Mouse (Mus musculus) neural tube, embryonic 15.5 days (tissue): ENCODE results near the gene Foxr1. TPM values are rescaled to one million over a fixed set of nuclear protein-coding genes. Genes with fewer than 3 reads are reported as not detected.

Experiments used
- ATAC-seq: fragments of 200-750 bp; cut with Nextera tagmentation; 2 replicates; pipeline ENCODE4 v1.8.0; 2017; ENCODE audit warnings: mild to moderate bottlenecking, moderate TSS enrichment, moderate library complexity; ENCODE audit not compliant: low FRiP score
- H3K27ac ChIP-seq: fragments of 300-500 bp; sonication (generic); replicated peaks from 2 replicates; pipeline ENCODE4 v1.5.1; 2015; ENCODE audit warnings: mild to moderate bottlenecking, inconsistent platforms
- H3K27me3 ChIP-seq: fragments of 300-500 bp; sonication (generic); replicated peaks from 2 replicates; pipeline ENCODE4 v1.6.1; 2015; ENCODE audit warnings: inconsistent platforms
- H3K36me3 ChIP-seq: fragments of 300-500 bp; sonication (generic); 2 replicates; pipeline ENCODE4 v1.6.1; 2015; ENCODE audit warnings: inconsistent platforms
- H3K4me1 ChIP-seq: fragments of 300-500 bp; sonication (generic); 2 replicates; pipeline ENCODE4 v1.6.1; 2015; ENCODE audit warnings: inconsistent platforms
- H3K4me2 ChIP-seq: fragments of 300-500 bp; sonication (generic); 2 replicates; pipeline ENCODE4 v1.6.1; 2015; ENCODE audit warnings: inconsistent platforms, mild to moderate bottlenecking, moderate library complexity
- H3K4me3 ChIP-seq: fragments of 300-500 bp; sonication (generic); replicated peaks from 2 replicates; pipeline ENCODE4 v1.5.1; 2015; ENCODE audit warnings: mild to moderate bottlenecking, inconsistent platforms
- H3K9ac ChIP-seq: fragments of 300-500 bp; sonication (generic); replicated peaks from 2 replicates; pipeline ENCODE4 v1.6.1; 2015; ENCODE audit warnings: mild to moderate bottlenecking, inconsistent platforms
- H3K9me3 ChIP-seq: fragments of 300-500 bp; sonication (generic); replicated peaks from 2 replicates; pipeline ENCODE4 v1.6.1; 2016; ENCODE audit warnings: inconsistent platforms
- WGBS: fragments of 180-500 bp; shearing (Covaris S2); methylation state at CpG from one replicate; pipeline ENCODE4 v1.1.7; 2015; ENCODE audit warnings: mixed read lengths; 5-methylcytosine and 5-hydroxymethylcytosine counted together
- polyA plus RNA-seq: library from polyadenylated mRNA; unstranded; fragments of >200 nt; fragmentation: Nextera tagmentation; extraction: Ambion mirVana; gene quantifications from 2 replicates; pipeline ENCODE4 v1.2.1, GENCODE M21; 2015

Foxr1 gene
- polyA plus RNA-seq, 1 experiment from 2014 or later = not detected

DNA sequence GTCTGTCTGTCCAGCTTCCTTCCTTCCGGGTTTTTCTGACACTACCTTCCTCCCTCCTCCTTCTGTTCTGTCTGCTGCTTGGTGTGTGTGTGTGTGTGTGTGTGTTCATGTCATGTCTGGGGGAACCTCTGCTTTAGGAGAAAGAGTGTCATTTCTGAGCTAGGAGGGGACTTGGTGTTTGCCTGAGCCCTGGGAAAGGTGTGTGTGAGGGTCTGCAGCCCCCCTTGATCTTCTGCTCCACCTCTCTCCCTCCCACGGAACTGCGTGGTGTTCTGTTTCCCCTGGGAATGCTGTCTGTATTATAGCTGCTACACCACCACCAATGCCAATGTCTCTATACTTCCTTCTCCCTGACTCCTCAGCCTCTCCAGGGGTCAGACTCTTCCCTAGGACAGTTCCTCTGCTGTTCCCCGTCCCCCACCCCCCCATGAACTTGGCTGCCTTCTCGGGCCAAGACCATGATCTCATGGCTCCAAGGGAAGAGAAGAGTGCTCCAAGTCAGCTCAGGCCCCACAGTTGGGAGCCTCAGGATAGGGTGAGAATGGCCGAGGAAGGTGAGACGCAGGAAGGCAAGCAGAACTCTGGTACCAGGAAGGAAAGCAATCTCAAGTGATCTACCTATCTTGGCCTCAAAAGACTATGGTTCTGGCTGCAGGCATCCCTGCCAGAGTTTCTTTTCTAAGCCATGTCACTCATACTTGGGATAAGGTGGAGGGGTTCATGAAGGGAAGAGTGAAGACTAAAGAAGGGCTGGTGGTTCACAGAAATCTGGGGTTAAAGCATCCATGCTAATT lies 43.6 kb upstream of the Foxr1 start:
- Histone ChIP-seq H3K4me2 (peak overlapping the region; percentile 98), H3K36me3 (no peaks in the 10 kb centered on the region), H3K27ac (peak overlapping the region; percentile 23), H3K4me1 (peaks cover 80% of the 10 kb centered on the region), H3K9me3 (no peaks in the 10 kb centered on the region), H3K9ac (peak overlapping the region; percentile 83), H3K4me3 (peak overlapping the region; percentile 72), H3K27me3 (no peaks in the 10 kb centered on the region)
- WGBS = 35% methylated on average over 7 of the region's 7 CpGs
- ATAC-seq = no peak

DNA sequence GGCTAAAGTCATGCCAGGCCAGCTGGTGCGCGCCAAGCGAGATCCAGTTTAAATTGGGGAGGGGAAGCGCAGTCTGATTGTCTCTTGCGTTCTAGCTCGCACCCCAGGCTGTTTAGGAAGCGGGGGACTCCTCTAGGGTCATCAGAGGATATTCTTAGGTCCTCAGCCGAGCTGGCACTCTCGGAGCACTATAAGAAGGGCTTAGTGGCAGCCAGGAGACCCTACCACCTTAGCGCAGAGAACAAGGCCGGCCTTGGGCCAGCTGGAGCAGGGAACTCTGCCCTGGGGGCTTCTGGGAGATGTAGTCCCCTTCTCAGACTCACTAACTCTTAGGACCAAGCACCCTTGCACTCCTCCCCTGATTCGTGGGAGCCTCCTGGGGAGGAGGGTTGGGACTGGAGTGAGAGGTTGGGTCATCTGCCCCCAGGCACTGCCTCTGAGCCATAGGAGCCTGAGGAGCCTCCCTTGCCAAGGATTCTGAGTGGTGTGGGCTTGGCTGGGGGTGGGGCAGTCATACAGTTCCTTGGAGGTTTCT lies 42.6 kb upstream of the Foxr1 start:
- peak; percentile 9; the same call in 1 of the 2 replicates for ATAC-seq
- no peaks in the 10 kb centered on the region for H3K9me3 ChIP-seq
- H3K27me3 ChIP-seq = no peaks in the 10 kb centered on the region
- H3K9ac ChIP-seq = peak overlapping the region; percentile 83
- 1% methylated on average over 12 of the region's 12 CpGs for WGBS
- peak overlapping the region; percentile 97 for H3K27ac ChIP-seq
- H3K4me1 ChIP-seq = peaks cover 71% of the 10 kb centered on the region
- peak overlapping the region; percentile 72 for H3K4me3 ChIP-seq
- H3K36me3 ChIP-seq = no peaks in the 10 kb centered on the region
- peak overlapping the region; percentile 98 for H3K4me2 ChIP-seq

DNA sequence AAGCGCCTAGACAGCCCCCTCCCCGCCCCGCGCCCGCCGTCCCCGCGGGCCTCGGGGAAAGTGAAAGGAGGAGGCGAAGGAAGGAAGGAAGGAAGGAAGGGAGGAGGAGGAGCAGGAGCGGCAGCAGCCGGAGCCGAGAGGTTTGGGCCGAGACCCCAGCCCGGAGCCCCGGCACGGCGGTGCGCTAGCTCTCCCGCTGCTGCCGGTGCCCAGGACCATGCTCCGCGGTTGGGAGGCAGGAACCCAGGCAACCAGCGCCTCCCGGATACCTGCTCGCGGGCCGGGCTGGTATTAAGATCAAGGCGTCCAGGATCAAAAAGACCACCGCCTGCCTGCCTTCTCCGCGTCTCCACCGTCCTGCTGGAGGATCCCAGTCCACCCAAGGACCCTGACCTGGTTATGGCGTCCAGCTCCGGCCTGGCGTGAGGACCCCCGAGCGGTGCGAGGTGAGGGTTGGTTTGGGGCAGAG lies 42.1 kb upstream of the Foxr1 start:
- under 1% methylated on average over 38 of the region's 39 CpGs for WGBS
- peak overlapping the region; percentile 72 for H3K4me3 ChIP-seq
- H3K4me1 ChIP-seq = peaks cover 68% of the 10 kb centered on the region
- peak overlapping the region; percentile 98 for H3K4me2 ChIP-seq
- H3K9me3 ChIP-seq = no peaks in the 10 kb centered on the region
- peak overlapping the region; percentile 97 for H3K27ac ChIP-seq
- H3K9ac ChIP-seq = peak overlapping the region; percentile 83
- no peaks in the 10 kb centered on the region for H3K27me3 ChIP-seq
- no peaks in the 10 kb centered on the region for H3K36me3 ChIP-seq
- ATAC-seq = no peak

DNA sequence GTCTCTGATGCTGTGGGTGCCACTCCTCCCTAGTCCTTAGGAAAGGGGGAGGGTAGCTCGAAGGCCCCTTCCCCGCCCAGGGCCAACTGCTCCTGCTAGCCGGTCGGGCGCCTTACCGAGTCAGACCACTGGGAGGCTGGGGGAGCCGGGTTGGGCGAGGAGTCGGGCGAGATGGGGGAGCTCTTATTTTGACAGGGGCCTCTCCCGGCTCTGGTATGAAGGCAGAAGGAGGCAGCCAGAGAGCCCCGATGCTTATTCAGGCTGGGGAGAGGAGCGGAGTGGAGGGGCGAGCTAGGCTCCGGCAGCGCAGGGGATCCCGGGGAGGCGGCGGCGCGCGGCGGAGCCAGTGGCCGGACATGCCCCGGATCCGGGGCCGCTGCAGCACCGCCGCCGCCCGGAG lies 41.6 kb upstream of the Foxr1 start, which contains the start of gene Bcl9l:
Gene Bcl9l, plus strand, starts transcription at position 274 of the 400 bp plus-strand sequence.
- Histone ChIP-seq H3K4me3 (peak within 1 kb of the TSS; percentile 72), H3K27me3 (no peaks in the 10 kb centered on the region), H3K4me1 (peaks cover 68% of the 10 kb centered on the region), H3K36me3 (no peaks in the 10 kb centered on the region), H3K9me3 (no peaks in the 10 kb centered on the region), H3K4me2 (peak within 1 kb of the TSS; percentile 98), H3K27ac (peak within 1 kb of the TSS; percentile 97), H3K9ac (peak within 1 kb of the TSS; percentile 83)
- WGBS = 0% methylated on average over 31 of the region's 31 CpGs
- ATAC-seq = peak; percentile 46

DNA sequence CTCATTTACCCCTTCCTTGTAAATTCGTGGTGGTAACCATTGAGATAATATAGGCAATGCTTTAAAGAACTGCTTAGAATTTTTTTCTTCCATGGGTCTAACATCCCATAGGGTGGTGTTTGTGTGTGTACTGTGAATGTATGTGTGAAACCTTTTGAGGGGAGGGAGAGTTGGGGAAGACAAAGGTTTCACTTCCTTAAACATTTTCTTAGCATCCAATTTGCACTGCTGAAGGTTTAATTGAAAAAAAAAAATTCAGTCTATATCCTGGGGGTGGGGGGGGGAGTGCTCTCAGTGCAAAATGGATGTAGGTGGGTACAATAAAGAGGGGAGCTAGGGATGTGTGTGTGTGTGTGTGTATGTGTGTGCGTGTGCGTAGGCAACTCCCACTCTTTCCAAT lies 41.2 kb upstream of the Foxr1 start:
- H3K4me3 ChIP-seq = peak overlapping the region; percentile 72

DNA sequence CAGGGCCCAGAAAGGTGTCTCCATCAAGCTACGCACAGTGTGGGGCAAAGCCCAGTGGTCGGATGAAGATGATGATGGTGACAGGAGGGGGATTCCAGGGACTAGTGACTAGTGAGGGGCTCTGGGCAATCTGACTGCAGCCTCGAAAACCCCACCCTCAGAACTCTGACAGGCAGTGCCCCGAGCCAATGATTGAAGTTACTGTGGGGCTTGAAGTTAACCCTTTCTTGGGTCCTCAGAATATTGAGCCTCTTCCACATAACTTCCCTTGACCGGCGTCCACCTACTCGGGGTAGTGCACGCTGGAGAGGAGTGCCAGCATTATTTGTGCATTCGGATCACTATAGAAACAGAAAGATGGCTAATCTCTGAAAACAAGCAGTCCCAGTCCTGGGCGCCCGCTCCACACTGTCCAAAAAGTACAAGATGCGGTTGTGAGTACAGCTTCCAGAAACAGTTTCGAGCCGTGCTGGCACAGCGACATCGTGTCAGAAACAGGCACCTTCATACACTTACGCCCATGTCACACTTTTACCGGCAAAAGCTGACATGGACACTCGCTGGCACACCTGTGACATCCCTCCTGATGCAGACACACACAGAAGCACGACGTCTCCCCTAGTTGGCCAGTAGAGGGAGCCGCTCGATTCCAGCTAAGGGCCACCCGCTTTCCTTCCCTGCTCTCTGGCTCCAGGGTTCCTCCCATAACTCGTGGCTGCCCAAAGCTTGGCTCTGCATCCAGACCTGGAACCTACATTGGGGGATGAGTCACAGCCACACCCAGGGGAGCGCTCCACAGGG lies 38.9 kb upstream of the Foxr1 start:
- H3K4me2 ChIP-seq = peak overlapping the region; percentile 95
- under 1% methylated on average over 26 of the region's 26 CpGs for WGBS
- H3K9me3 ChIP-seq = no peaks in the 10 kb centered on the region

More for the DNA sequence above, 41.2 kb upstream of the Foxr1 start:
- Histone ChIP-seq H3K27ac (peak overlapping the region; percentile 97), H3K9me3 (no peaks in the 10 kb centered on the region), H3K27me3 (no peaks in the 10 kb centered on the region), H3K9ac (peak overlapping the region; percentile 83), H3K36me3 (no peaks in the 10 kb centered on the region), H3K4me1 (peaks cover 68% of the 10 kb centered on the region), H3K4me2 (peak overlapping the region; percentile 98)
- no peak for ATAC-seq
- 9% methylated on average over 3 of the region's 3 CpGs for WGBS

DNA sequence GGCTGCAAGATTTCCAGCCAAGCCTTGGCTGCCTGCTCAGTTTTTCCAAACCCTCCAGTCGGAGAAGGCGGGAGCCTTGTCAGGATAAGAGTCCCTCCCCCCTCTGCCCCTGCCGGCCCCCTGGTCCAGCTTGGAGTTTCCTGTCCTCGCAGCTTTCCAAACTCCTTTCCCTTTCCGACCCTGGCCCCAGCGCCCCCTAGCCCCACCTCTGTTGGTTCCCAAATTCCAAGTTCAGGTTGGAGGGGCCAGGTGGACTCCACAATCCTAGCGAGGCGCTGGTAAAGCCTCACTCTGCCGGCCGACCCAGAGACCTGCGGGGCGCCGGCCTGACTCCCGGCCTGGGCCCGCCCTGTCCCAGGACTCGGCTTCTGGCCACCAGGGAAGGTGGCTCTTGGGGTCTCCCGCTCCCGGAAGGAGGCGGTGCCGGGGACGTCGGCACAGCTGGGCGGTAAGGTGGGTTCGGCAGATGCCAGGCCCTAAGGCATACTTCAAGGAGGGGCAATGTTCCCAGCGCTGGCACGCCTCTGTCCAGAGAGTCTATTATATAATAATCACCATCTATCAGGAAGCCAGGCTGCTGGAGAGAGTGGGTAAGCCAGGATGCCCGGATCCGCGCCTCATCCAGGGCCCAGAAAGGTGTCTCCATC lies 38.1 kb upstream of the Foxr1 start:
- Histone ChIP-seq H3K9me3 (no peaks in the 10 kb centered on the region), H3K27ac (peak overlapping the region; percentile 98), H3K9ac (peak overlapping the region; percentile 89), H3K4me2 (peak overlapping the region; percentile 95), H3K4me3 (peak overlapping the region; percentile 85), H3K27me3 (no peaks in the 10 kb centered on the region), H3K4me1 (peaks cover 39% of the 10 kb centered on the region), H3K36me3 (no peaks in the 10 kb centered on the region)
- WGBS = under 1% methylated on average over 29 of the region's 29 CpGs
- ATAC-seq = peak; percentile 64

More for the DNA sequence above, 38.9 kb upstream of the Foxr1 start:
- Histone ChIP-seq H3K36me3 (no peaks in the 10 kb centered on the region), H3K27ac (peak overlapping the region; percentile 98), H3K4me1 (peaks cover 46% of the 10 kb centered on the region), H3K9ac (peak overlapping the region; percentile 89), H3K4me3 (peak overlapping the region; percentile 85), H3K27me3 (no peaks in the 10 kb centered on the region)
- ATAC-seq = peak; percentile 71

DNA sequence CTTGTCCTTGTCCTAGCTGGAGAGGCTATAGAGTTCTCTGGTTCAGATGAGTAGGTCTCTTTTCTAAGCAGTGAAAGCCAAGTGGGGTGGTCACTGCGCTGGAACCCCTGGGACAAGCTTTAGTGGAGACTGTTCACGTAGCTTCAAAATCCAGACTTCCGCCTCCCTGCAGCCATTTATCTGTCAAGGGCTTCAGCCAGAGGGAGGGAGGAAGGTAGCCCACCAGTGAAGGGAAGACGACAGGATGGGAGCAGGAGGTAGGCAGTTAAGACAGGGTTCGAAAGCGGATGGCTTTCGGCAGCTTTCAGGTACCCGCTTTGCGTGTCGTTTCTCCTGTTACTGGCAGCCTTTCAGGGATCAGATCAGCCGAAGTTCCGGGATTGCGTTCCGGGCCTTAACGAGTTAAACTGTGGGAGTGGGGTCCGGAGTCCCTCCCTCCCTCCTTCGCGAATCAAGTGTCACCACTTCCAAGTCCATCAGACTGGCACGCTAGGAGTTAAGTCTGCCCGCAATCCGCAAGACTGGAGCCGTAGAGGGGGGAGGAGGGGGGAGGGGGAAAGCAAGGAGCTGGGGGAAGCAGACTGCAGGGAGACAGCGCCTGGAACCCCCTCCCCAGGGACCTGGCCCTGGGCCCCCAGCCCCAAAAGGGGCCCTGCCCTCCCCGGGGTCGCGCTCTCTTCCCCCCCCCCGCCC lies 37.4 kb upstream of the Foxr1 start:
- H3K36me3 ChIP-seq = no peaks in the 10 kb centered on the region
- peak overlapping the region; percentile 95 for H3K4me2 ChIP-seq
- H3K27ac ChIP-seq = peak overlapping the region; percentile 98
- peaks cover 34% of the 10 kb centered on the region for H3K4me1 ChIP-seq
- H3K9ac ChIP-seq = peak overlapping the region; percentile 89
- under 1% methylated on average over 24 of the region's 27 CpGs for WGBS
- peak; percentile 66 for ATAC-seq
- no peaks in the 10 kb centered on the region for H3K9me3 ChIP-seq
- H3K4me3 ChIP-seq = peak overlapping the region; percentile 85
- H3K27me3 ChIP-seq = no peaks in the 10 kb centered on the region

DNA sequence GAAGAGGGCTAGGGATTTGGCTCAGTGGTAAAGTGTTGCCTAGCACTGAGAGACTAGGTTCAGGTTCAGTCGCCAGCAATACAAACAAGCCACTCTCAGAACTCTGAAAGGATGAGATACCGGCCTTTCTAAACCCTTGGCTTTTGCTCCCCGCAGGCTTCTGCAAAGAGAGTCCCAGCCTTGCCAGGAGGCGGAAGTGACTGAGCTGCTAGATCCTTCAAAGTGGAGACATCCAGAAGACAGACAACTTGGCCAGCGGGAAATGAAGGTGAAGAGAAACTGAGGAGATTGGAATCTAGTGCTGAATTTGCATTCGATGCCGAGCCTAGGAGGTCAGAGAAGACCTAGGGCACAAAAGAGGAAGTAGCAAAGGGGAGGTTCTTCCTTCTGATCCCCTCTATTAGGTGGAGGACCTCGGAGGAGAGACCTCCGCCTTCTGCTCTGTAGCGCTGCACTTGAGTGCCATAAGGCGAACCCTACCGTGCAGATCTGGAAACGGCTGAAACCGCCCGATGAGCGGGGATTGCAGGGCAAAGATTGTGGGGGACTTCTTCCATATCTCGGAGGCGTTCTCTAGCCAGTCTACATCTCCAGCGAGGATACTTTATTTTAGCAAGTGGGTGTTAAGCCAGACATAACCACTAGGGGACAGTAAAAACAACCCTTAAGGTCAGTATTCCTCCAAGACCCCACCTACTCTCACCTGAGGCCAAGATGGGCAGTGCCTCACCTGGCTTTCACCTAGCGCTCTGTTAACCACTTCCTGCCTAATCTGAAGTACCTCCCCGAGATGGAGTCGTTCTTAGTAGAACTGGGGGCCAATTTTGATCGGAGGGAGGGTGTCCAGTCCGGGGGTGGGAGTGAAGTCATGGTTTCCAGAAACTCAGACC lies 36.6 kb upstream of the Foxr1 start:
- Histone ChIP-seq H3K27me3 (no peaks in the 10 kb centered on the region), H3K9me3 (no peaks in the 10 kb centered on the region), H3K27ac (peak overlapping the region; percentile 98), H3K4me1 (peaks cover 34% of the 10 kb centered on the region), H3K4me2 (peak overlapping the region; percentile 95), H3K9ac (peak overlapping the region; percentile 89), H3K36me3 (no peaks in the 10 kb centered on the region), H3K4me3 (peak overlapping the region; percentile 85)
- ATAC-seq = no peak
- WGBS = 7% methylated on average over 24 of the region's 24 CpGs

DNA sequence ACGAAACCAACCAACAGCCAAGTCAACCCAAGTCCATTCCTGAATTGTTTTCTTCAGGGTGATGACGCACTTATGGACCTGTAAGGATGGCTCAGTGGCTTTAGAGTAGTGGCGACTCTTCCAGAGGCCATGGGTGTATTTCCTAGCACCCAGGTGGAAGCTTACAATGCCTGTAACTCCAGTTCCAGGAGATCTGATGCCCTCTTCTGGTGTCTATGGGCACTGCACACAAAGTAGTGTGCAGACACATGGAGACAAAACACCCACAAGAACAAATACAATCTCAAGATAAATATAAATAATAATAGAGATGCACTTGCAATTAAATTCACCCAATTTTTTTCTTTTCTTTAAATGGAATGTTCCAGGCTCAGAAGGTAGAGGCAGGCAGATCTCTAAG lies 35.0 kb upstream of the Foxr1 start:
- H3K27ac ChIP-seq = no peak overlapping the region
- H3K4me2 ChIP-seq = no peak overlapping the region
- no peaks in the 10 kb centered on the region for H3K36me3 ChIP-seq
- H3K4me1 ChIP-seq = peaks cover 23% of the 10 kb centered on the region
- no peak overlapping the region for H3K4me3 ChIP-seq
- no peaks in the 10 kb centered on the region for H3K9me3 ChIP-seq
- no peaks in the 10 kb centered on the region for H3K27me3 ChIP-seq
- ATAC-seq = no peak
- H3K9ac ChIP-seq = no peak overlapping the region
- 96% methylated on average over 3 of the region's 3 CpGs for WGBS
